Mouse (Mus musculus) C2C12 (cell line): Measurements from ENCODE around the gene Pou3f1. TPM values are rescaled to one million over a fixed set of nuclear protein-coding genes. Genes with fewer than 3 reads are reported as not detected.

Source experiments
- H3K27me3 ChIP-seq: one replicate; pipeline ENCODE4 v1.6.1; 2011; ENCODE audit not compliant: control insufficient read depth, insufficient read depth, insufficient read length
- H3K36me3 ChIP-seq: one replicate; pipeline ENCODE4 v1.6.1; 2011; ENCODE audit not compliant: control insufficient read depth, insufficient read depth
- H3K4me3 ChIP-seq: one replicate; pipeline ENCODE4 v1.5.1; 2011; ENCODE audit warnings: mild to moderate bottlenecking, control low read depth; ENCODE audit not compliant: poor library complexity, insufficient read depth, severe bottlenecking
- H3K79me2 ChIP-seq: one replicate; pipeline ENCODE4 v1.6.1; 2011; ENCODE audit not compliant: control insufficient read depth, insufficient read depth
- H3K79me3 ChIP-seq: one replicate; pipeline ENCODE4 v1.6.1; 2011; ENCODE audit warnings: low read depth, control low read depth
- H3ac ChIP-seq: one replicate; pipeline ENCODE3; 2011; ENCODE audit warnings: low read depth; ENCODE audit not compliant: control insufficient read depth, insufficient read length
- CEBPB ChIP-seq: IDR thresholded peaks from one replicate; pipeline ENCODE4 v1.6.1; 2011; ENCODE audit warnings: low read depth, mild to moderate bottlenecking, control low read depth, moderate library complexity
- CTCF ChIP-seq: IDR thresholded peaks from one replicate; pipeline ENCODE4 v1.5.1; 2011; ENCODE audit not compliant: control insufficient read depth, insufficient read depth, insufficient read length
- FOSL1 ChIP-seq: IDR thresholded peaks from one replicate; pipeline ENCODE4 v1.8.0; 2011; ENCODE audit warnings: mild to moderate bottlenecking, low read length; ENCODE audit not compliant: poor library complexity, insufficient read depth, severe bottlenecking
- MAX ChIP-seq: IDR thresholded peaks from one replicate; pipeline ENCODE4 v1.6.1; 2011; ENCODE audit warnings: mild to moderate bottlenecking, control low read depth
- MYOD1 ChIP-seq: IDR thresholded peaks from one replicate; pipeline ENCODE4 v1.6.1; 2011; ENCODE audit warnings: low read depth; ENCODE audit not compliant: control insufficient read depth, insufficient read length
- MYOG ChIP-seq: IDR thresholded peaks from one replicate; pipeline ENCODE4 v1.6.1; 2011; ENCODE audit not compliant: control insufficient read depth, insufficient read length; ENCODE audit errors: extremely low read depth
- USF1 ChIP-seq: IDR thresholded peaks from one replicate; pipeline ENCODE4 v1.6.1; 2011; ENCODE audit warnings: low read depth, mild to moderate bottlenecking, control low read depth, moderate library complexity
- polyA plus RNA-seq: library from polyadenylated mRNA; unstranded; fragments of >200 nt; fragmentation: generic; extraction: Trizol; gene quantifications from one replicate; pipeline ENCODE4 v1.2.1, GENCODE M21; 2012; ENCODE audit warnings: missing spikeins

The Pou3f1 gene
- polyA plus RNA-seq, 1 experiment: 0.01 TPM

- peaks cover 16% of the 10 kb centered on the region for H3K79me2 ChIP-seq
- no peak overlapping the region for H3ac ChIP-seq
- no peak overlapping the region for H3K4me3 ChIP-seq
- peaks cover under 1% of the 10 kb centered on the region for H3K79me3 ChIP-seq
- no peaks in the 10 kb centered on the region for H3K27me3 ChIP-seq
- peaks cover 94% of the 10 kb centered on the region for H3K36me3 ChIP-seq
- TF ChIP-seq MAX: peak; percentile 57
- no peak for TF ChIP-seq FOSL1
- TF ChIP-seq CEBPB: no peak
- no peak for TF ChIP-seq CTCF
- TF ChIP-seq USF1: peak; percentile 33
Observed at GRCm38 (mm10) chr4:124682270-124682669, 25.7 kb downstream of the Pou3f1 start.

- Histone ChIP-seq H3K79me2 (peaks cover 28% of the 10 kb centered on the region), H3K4me3 (no peak overlapping the region), H3K36me3 (peaks cover 97% of the 10 kb centered on the region), H3ac (no peak overlapping the region), H3K27me3 (no peaks in the 10 kb centered on the region), H3K79me3 (peaks cover 11% of the 10 kb centered on the region)
- TF ChIP-seq MAX: no peak
- TF ChIP-seq MYOD1: no peak
- TF ChIP-seq CEBPB: no peak
- no peak for TF ChIP-seq FOSL1
- TF ChIP-seq MYOG: no peak
- no peak for TF ChIP-seq CTCF
- TF ChIP-seq USF1: no peak
Observed at GRCm38 (mm10) chr4:124683474-124683873, 26.9 kb downstream of the Pou3f1 start.

- H3K4me3 ChIP-seq: no peak overlapping the region
- peaks cover 85% of the 10 kb centered on the region for H3K36me3 ChIP-seq
Observed at GRCm38 (mm10) chr4:124685004-124685403, 28.4 kb downstream of the Pou3f1 start.

GRCm38 (mm10) chr4:124685453-124685852 lies 28.8 kb downstream of the Pou3f1 start:
- Histone ChIP-seq H3ac (no peak overlapping the region), H3K79me2 (peaks cover 47% of the 10 kb centered on the region), H3K36me3 (peaks cover 80% of the 10 kb centered on the region), H3K79me3 (peaks cover 20% of the 10 kb centered on the region), H3K4me3 (no peak overlapping the region), H3K27me3 (no peaks in the 10 kb centered on the region)
- no peak for TF ChIP-seq MYOD1
- TF ChIP-seq MYOG: no peak
- no peak for TF ChIP-seq CEBPB
- no peak for TF ChIP-seq USF1

More at GRCm38 (mm10) chr4:124685004-124685403, 28.4 kb downstream of the Pou3f1 start:
- Histone ChIP-seq H3K79me3 (peaks cover 17% of the 10 kb centered on the region), H3ac (no peak overlapping the region), H3K27me3 (no peaks in the 10 kb centered on the region), H3K79me2 (peaks cover 43% of the 10 kb centered on the region)
- TF ChIP-seq MYOG (no peak), CEBPB (no peak), USF1 (no peak), MYOD1 (no peak), MAX (no peak), CTCF (no peak), FOSL1 (no peak)

GRCm38 (mm10) chr4:124685897-124686402 lies 29.3 kb downstream of the Pou3f1 start:
- no peak overlapping the region for H3K4me3 ChIP-seq
- peaks cover 78% of the 10 kb centered on the region for H3K36me3 ChIP-seq
- no peaks in the 10 kb centered on the region for H3K27me3 ChIP-seq
- no peak overlapping the region for H3ac ChIP-seq
- H3K79me3 ChIP-seq: peaks cover 22% of the 10 kb centered on the region
- TF ChIP-seq MYOD1: no peak
- no peak for TF ChIP-seq MYOG
- TF ChIP-seq CTCF: no peak
- no peak for TF ChIP-seq FOSL1
- no peak for TF ChIP-seq USF1
- TF ChIP-seq MAX: no peak
- no peak for TF ChIP-seq CEBPB
- peaks cover 52% of the 10 kb centered on the region for H3K79me2 ChIP-seq

- TF ChIP-seq MAX (no peak), MYOG (no peak), FOSL1 (no peak), MYOD1 (no peak), CEBPB (no peak), USF1 (no peak), CTCF (no peak)
- peaks cover 33% of the 10 kb centered on the region for H3K36me3 ChIP-seq
- H3K79me3 ChIP-seq: peaks cover 44% of the 10 kb centered on the region
- no peak overlapping the region for H3ac ChIP-seq
- no peaks in the 10 kb centered on the region for H3K27me3 ChIP-seq
- H3K4me3 ChIP-seq: peak overlapping the region; percentile 85
- peaks cover 70% of the 10 kb centered on the region for H3K79me2 ChIP-seq
Observed at GRCm38 (mm10) chr4:124691455-124691854, 34.8 kb downstream of the Pou3f1 start.
